Comparison of ENCODE assay signal across 12 mouse cellular contexts in the genomic region with DNA sequence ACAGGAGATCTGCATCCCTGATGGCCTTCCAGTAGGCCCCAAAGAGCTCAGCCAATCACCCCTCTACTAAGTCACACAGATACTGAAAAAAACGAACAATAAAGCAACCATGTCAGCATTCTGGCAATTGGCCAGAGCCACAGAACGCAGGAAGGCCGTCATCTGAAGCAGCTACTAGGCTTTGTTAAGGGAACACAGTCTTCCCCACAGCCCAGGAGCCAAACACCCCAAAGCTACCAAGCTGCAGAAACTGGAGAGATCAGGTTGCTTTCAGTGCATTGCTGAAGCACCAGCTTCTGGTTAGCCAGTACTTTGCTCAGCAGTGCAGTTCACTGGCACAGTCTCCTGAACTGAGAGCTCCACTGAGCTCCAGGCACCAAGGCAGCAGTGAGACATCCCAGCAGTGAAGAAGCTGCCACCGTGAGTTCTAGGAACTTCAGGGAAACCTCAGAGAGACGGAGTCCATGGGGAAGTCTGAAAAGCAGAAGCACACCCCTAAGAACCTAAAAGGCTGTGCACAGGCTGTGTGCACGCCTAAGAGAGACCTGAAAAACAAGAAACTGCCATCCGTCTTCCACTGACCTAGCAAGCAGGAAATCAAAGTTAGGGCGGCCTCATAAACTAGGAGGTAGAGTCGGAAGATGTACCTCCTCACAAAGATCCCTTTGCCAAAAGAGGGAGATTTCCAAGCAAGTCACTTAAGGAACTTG. TPM values are rescaled to one million over a fixed set of nuclear protein-coding genes. Genes with fewer than 3 reads are reported as not detected.
DNase-seq lines count a peak whose midpoint lies in the region; ATAC-seq and TF ChIP-seq lines count a peak whose summit lies in the region.
"Had no signal": no experiment of that assay in that cellular context is flagged by ENCODE, and none has a peak within 500 bp of the region (broad histone marks: within the 10 kb centered on the region; RNA-seq: fewer than 3 reads in every experiment).

No protein-coding gene starts in this region.

- WGBS in liver, postnatal 0 days (ENCODE audit: insufficient replicate concordance) = 43% methylated on average over 9 of the region's 9 CpGs
- WGBS in liver, embryonic 11.5 days = 77% methylated on average over 9 of the region's 9 CpGs
- 69% methylated on average over 9 of the region's 9 CpGs for WGBS in intestine, embryonic 16.5 days
- 61% methylated on average over 9 of the region's 9 CpGs for WGBS in cerebellum, adult 2 months

- H3K4me3 ChIP-seq in liver, postnatal 0 days (ENCODE audit: low read depth, low read length) = no peak overlapping the region
- H3K4me3 ChIP-seq in liver, embryonic 11.5 days (ENCODE audit: low read depth, low read length) = no peak overlapping the region
- no peak overlapping the region for H3K4me3 ChIP-seq in intestine, embryonic 16.5 days (ENCODE audit: low read length)
- H3K4me3 ChIP-seq in cerebellum, adult 2 months (replicated peaks; ENCODE audit: insufficient read depth, low read depth, low read length) = no peak overlapping the region

- no peak overlapping the region for H3K9ac ChIP-seq in liver, postnatal 0 days (replicated peaks)
- H3K9ac ChIP-seq in liver, embryonic 11.5 days (ENCODE audit: low read depth, low read length) = no peak overlapping the region
- no peak overlapping the region for H3K9ac ChIP-seq in intestine, embryonic 16.5 days (ENCODE audit: low read depth, low read length)
- H3K9ac ChIP-seq: hindbrain, embryonic 14.5 days had no signal

- H3K27me3 ChIP-seq in liver, postnatal 0 days (ENCODE audit: insufficient read depth, low read length) = no peaks in the 10 kb centered on the region
- no peaks in the 10 kb centered on the region for H3K27me3 ChIP-seq in liver, embryonic 11.5 days (replicated peaks; ENCODE audit: control insufficient read depth, insufficient read depth, low read length)
- no peaks in the 10 kb centered on the region for H3K27me3 ChIP-seq in intestine, embryonic 16.5 days (replicated peaks; ENCODE audit: control insufficient read depth, insufficient read depth, low read length)
- H3K27me3 ChIP-seq in cerebellum, adult 2 months (ENCODE audit: control insufficient read depth, insufficient read depth, low read length) = no peaks in the 10 kb centered on the region

- no peak for TF ChIP-seq CTCF in liver, postnatal 0 days (IDR thresholded peaks at IDR 0.05; ENCODE audit: low read depth)
- TF ChIP-seq CTCF in brain, embryonic 14.5 days (IDR thresholded peaks at IDR 0.05; ENCODE audit: borderline replicate concordance, extremely low read depth, insufficient read depth, insufficient read length) = no peak
- TF ChIP-seq CTCF in cerebellum, adult 2 months (IDR thresholded peaks at IDR 0.05; ENCODE audit: borderline replicate concordance, insufficient read depth, low read depth, low read length) = no peak

- no peak overlapping the region for H3K27ac ChIP-seq in liver, postnatal 0 days (ENCODE audit: low read depth)
- H3K27ac ChIP-seq in liver, embryonic 11.5 days (ENCODE audit: low read depth, low read length) = no peak overlapping the region
- H3K27ac ChIP-seq in intestine, embryonic 16.5 days (ENCODE audit: low read length) = no peak overlapping the region
- no peak overlapping the region for H3K27ac ChIP-seq in cerebellum, adult 2 months (ENCODE audit: insufficient read depth, low read length)
- H3K27ac ChIP-seq: hindbrain, embryonic 14.5 days had no signal

- no peaks in the 10 kb centered on the region for H3K9me3 ChIP-seq in liver, postnatal 0 days (ENCODE audit: low read length)
- H3K9me3 ChIP-seq in liver, embryonic 11.5 days (ENCODE audit: control insufficient read depth, low read length) = no peaks in the 10 kb centered on the region
- H3K9me3 ChIP-seq in intestine, embryonic 16.5 days (ENCODE audit: control insufficient read depth, low read length) = no peaks in the 10 kb centered on the region

- TF ChIP-seq EP300 in liver, postnatal 0 days (IDR thresholded peaks at IDR 0.05; ENCODE audit: low read depth) = no peak

- no peaks in the 10 kb centered on the region for H3K4me1 ChIP-seq in liver, postnatal 0 days (ENCODE audit: insufficient read depth)
- no peaks in the 10 kb centered on the region for H3K4me1 ChIP-seq in liver, embryonic 11.5 days (replicated peaks; ENCODE audit: control insufficient read depth, insufficient read depth, low read length)
- no peaks in the 10 kb centered on the region for H3K4me1 ChIP-seq in intestine, embryonic 16.5 days (ENCODE audit: control insufficient read depth, insufficient read depth, low read length)
- H3K4me1 ChIP-seq in cerebellum, adult 2 months (ENCODE audit: control insufficient read depth, insufficient read depth, low read length) = no peaks in the 10 kb centered on the region

- DNase-seq in frontal cortex, adult 2 months (ENCODE audit: extremely low spot score in 1 of 2, low spot score in 1 of 2) = no peak
- DNase-seq in liver, postnatal 0 days = peak; percentile 24
- no peak for DNase-seq in liver, embryonic 11.5 days (ENCODE audit: low spot score)
- DNase-seq in brain, embryonic 14.5 days (ENCODE audit: low read depth) = peak; percentile 51
- peak; percentile 36 to 41 for DNase-seq in lung, postnatal 4 days
- DNase-seq in cerebellum, adult 2 months = no peak
- DNase-seq: cerebellum, adult 18-20 months; layer of hippocampus, postnatal 36 days; right cerebral cortex, postnatal 4 days had no signal

- no peak overlapping the region for H3K4me2 ChIP-seq in liver, postnatal 0 days (ENCODE audit: low read depth, low read length)
- H3K4me2 ChIP-seq in liver, embryonic 11.5 days = no peak overlapping the region
- H3K4me2 ChIP-seq in intestine, embryonic 16.5 days (ENCODE audit: low read depth, low read length) = no peak overlapping the region
- H3K4me2 ChIP-seq: hindbrain, embryonic 14.5 days had no signal

- ATAC-seq in frontal cortex, adult (ENCODE audit: low TSS enrichment) = peak; percentile 20; the same call in 1 of the 2 replicates
- ATAC-seq in liver, postnatal 0 days = peak; percentile 27; the same call in 1 of the 2 replicates
- ATAC-seq in liver, embryonic 11.5 days (replicated peaks; ENCODE audit: low FRiP score) = no peak
- ATAC-seq in intestine, embryonic 16.5 days = no peak

- TF ChIP-seq POLR2A in brain, embryonic 14.5 days (IDR thresholded peaks at IDR 0.05; ENCODE audit: borderline replicate concordance, extremely low read depth, insufficient read depth, insufficient read length, poor library complexity, severe bottlenecking) = no peak
- TF ChIP-seq POLR2A in cerebellum, adult 2 months (IDR thresholded peaks at IDR 0.05; ENCODE audit: borderline replicate concordance, insufficient read depth, low read length) = no peak

- H3K36me3 ChIP-seq in liver, postnatal 0 days (replicated peaks; ENCODE audit: insufficient read depth, low read length) = peaks cover 33% of the 10 kb centered on the region
- peaks cover 15% of the 10 kb centered on the region; the same call in 1 of the 2 replicates for H3K36me3 ChIP-seq in liver, embryonic 11.5 days (ENCODE audit: control insufficient read depth, insufficient read depth, low read length)
- H3K36me3 ChIP-seq in intestine, embryonic 16.5 days (ENCODE audit: control insufficient read depth, insufficient read depth, low read length) = peaks cover 6% of the 10 kb centered on the region

RNA-seq across cellular contexts. Expression of gene Slc30a7, which starts 21.9 kb away (rescaled TPM):
- 12.0 and 12.3 TPM in 2 replicates for polyA plus RNA-seq in frontal cortex, adult 2 months (2012; rRNA removed)
- polyA plus RNA-seq in liver, postnatal 0 days (2015; fragmentation: Nextera tagmentation; extraction: Ambion mirVana) = 11.0 and 14.2 TPM in 2 replicates
- 23.9 and 27.8 TPM in 2 replicates for polyA plus RNA-seq in liver, embryonic 11.5 days (2014; fragmentation: Nextera tagmentation; extraction: Ambion mirVana)
- polyA plus RNA-seq in brain, embryonic 14.5 days (2012; rRNA removed) = 21.8 and 26.4 TPM in 2 replicates
- polyA plus RNA-seq in intestine, embryonic 16.5 days (2015; fragmentation: Nextera tagmentation; extraction: Ambion mirVana) = 36.2 and 38.0 TPM in 2 replicates
- polyA plus RNA-seq in cerebellum, adult 2 months (2012; rRNA removed) = 13.7 and 14.3 TPM in 2 replicates

RNA-seq across cellular contexts. Expression of gene Extl2, which starts 21.9 kb away (rescaled TPM):
- 29.9 and 30.3 TPM in 2 replicates for polyA plus RNA-seq in frontal cortex, adult 2 months (2012; rRNA removed)
- polyA plus RNA-seq in liver, postnatal 0 days (2015; fragmentation: Nextera tagmentation; extraction: Ambion mirVana) = 4.6 and 5.8 TPM in 2 replicates
- polyA plus RNA-seq in liver, embryonic 11.5 days (2014; fragmentation: Nextera tagmentation; extraction: Ambion mirVana) = 13.0 and 17.4 TPM in 2 replicates
- polyA plus RNA-seq in brain, embryonic 14.5 days (2012; rRNA removed) = 8.6 and 12.5 TPM in 2 replicates
- polyA plus RNA-seq in intestine, embryonic 16.5 days (2015; fragmentation: Nextera tagmentation; extraction: Ambion mirVana) = 14.9 and 17.0 TPM in 2 replicates
- 67.8 and 70.0 TPM in 2 replicates for polyA plus RNA-seq in cerebellum, adult 2 months (2012; rRNA removed)

Comparison
In these comparisons a context has a peak if more than half of its experiments do, and no peak if none do; other contexts are left out.
1. ATAC-seq: peak in frontal cortex, adult (single experiment) and liver, postnatal 0 days (single experiment); none in liver, embryonic 11.5 days (single experiment) and intestine, embryonic 16.5 days (single experiment).
2. DNase-seq: peak in liver, postnatal 0 days (single experiment), brain, embryonic 14.5 days (single experiment) and lung, postnatal 4 days (2 of 2); none in frontal cortex, adult 2 months (0 of 2), liver, embryonic 11.5 days (single experiment) and cerebellum, adult 2 months (0 of 2).